Mouse (Mus musculus): Measurements from ENCODE around the gene Ano6.

DNA sequence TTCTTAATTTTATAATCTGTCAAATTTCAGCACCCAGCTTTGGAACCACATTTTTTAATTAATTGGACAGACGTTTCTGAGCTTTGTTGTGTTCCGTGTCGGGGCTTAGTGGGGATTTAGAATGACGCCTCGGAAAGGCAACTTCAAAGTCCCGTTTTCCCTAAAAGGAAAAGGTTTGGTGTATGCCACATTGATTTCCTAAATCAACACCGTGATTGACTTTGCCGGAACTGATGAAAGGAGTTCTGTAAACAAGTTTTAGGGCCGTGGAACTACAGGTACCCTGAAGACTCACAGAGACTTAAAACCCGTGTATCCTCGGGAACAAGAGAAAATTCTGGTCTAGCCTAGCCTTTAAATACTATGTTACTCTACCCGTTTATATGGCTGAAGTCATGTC is 107.0 kb downstream of the Ano6 start:
- TF ChIP-seq CTCF (IDR thresholded peaks at IDR 0.05; ENCODE audit: low read depth): no peak
- peak; percentile 62; the same call in 1 of the 2 replicates for TF ChIP-seq EP300 (IDR thresholded peaks at IDR 0.05; ENCODE audit: low read depth)
